Mouse (Mus musculus) heart, postnatal 14 days (tissue): ENCODE results near the gene Klrg2. TPM values are rescaled to one million over a fixed set of nuclear protein-coding genes. Genes with fewer than 3 reads are reported as not detected.

ENCODE experiments used
- DNase-seq, 2 experiments: peaks; one replicate each; pipeline ENCODE4 v3.0.0; 2021 to 2022
- intact Hi-C: fragments of 180-260 bp; cut with DNase I; formaldehyde crosslinking; loops from one replicate; pipeline ENCODE4 v1.15.1; 2025
- total RNA-seq, 2 experiments: library from RNA; stranded (reverse); gene quantifications; 2 replicates each; pipeline ENCODE4 v1.2.3; 2021

The Klrg2 gene
- total RNA-seq, 2 experiments from 2014 or later = 0.24 to 0.32 TPM

DNA sequence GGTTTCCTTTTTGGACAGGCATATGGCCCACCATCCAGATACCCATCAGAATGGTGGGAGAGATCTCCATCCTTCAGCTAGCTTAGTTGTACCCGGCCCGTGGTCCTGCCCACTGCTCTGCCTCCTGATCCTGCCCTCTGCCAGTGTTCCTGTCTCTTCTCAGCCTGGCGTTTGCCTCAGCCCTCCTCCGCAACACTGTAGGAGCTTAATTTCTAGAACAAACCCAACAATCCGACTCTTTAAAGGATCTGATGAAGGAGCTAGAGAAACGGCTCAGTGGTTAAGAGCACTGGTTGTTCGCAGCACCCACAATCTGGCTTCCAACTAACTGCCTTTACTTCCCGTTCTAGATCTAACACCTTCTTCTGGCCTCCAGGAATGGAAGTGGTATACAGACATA, 2.6 kb downstream of the Klrg2 start:
- DNase-seq = no peak
- intact Hi-C loops = no loop called here

- intact Hi-C loops = no loop called here
- no peak for DNase-seq
Measured at GRCm38 (mm10) chr6:38632826-38633225, 4.2 kb downstream of the Klrg2 start.

- intact Hi-C loops = no loop called here
- no peak for DNase-seq
Measured at GRCm38 (mm10) chr6:38629556-38629955, 7.5 kb downstream of the Klrg2 start.

DNA sequence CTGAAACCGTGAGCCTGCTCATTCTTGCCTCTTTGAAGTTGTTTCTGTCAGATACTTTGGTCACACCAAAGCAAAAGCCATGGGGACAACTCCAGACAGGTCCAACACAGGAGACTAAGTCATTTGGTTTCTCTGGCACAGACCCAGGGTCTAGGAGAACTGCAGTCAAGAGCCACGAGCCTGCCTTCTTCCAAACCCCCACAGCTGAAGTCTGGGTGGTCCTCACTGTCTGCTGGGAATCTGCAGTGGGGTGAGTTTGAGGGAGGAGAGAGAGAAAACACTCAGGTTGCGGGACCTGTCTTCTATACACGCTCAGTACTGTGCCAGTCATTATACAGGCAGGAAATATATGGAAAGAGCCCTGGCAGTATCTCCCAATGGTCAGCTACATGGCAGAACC, 9.6 kb downstream of the Klrg2 start:
- DNase-seq = no peak
- intact Hi-C loops = no loop called here

- intact Hi-C loops = no loop called here
- no peak for DNase-seq
Measured at GRCm38 (mm10) chr6:38627081-38627480, 10.0 kb downstream of the Klrg2 start.

- DNase-seq = no peak
- intact Hi-C loops = no loop called here
Measured at GRCm38 (mm10) chr6:38626086-38626485, 11.0 kb downstream of the Klrg2 start.

GRCm38 (mm10) chr6:38624439-38624838, 12.6 kb downstream of the Klrg2 start:
- DNase-seq = peak in 1 of 2 experiments; percentile 36
- intact Hi-C loops = no loop called here

DNA sequence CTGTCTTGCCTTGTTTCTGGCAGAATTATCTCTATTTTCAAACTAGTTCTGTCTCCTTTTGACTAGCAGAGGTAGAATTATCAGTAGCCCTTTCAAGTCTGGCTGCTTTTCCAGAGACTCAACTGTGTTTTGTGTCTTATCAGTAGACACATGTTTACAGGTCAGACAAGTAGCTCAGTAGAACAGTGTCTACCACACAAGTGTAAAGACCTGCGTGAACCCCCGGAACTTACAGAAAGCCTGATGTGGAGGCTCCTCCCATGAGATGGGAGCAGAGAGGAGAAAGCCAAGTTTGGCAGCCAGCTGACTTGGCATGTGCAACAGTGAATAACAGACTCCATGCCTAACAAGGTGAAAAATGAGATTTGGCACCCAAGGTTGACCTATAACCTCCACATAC, 13.6 kb downstream of the Klrg2 start:
- peak in 1 of 2 experiments; percentile 13 for DNase-seq
- intact Hi-C loops = no loop called here

- no peak for DNase-seq
- intact Hi-C loops = no loop called here
Measured at GRCm38 (mm10) chr6:38622406-38622805, 14.6 kb downstream of the Klrg2 start.

- intact Hi-C loops = no loop called here
- no peak for DNase-seq
Measured at GRCm38 (mm10) chr6:38609892-38610291, 27.1 kb downstream of the Klrg2 start.

DNA sequence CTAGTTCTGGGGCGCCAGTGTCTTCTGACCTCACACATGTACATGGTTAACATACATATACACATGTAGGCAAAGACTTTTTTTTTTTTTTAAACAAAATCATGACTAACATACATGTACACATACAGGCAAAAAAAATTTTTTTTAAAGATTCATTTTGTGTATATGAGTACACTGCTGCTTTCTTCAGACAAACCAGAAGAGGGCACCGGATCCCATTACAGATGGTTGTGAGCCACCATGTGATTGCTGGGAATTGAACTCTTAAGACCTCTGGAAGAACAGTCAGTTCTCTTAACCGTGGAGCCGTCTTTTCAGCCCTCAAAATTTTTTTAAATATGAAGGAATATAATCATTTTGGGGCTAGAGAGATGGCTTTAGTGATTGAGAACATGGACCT, 39.6 kb downstream of the Klrg2 start:
- intact Hi-C loops = no loop called here
- DNase-seq = no peak

GRCm38 (mm10) chr6:38581711-38582110, 55.3 kb downstream of the Klrg2 start:
- no peak for DNase-seq
- intact Hi-C loops = no loop called here

DNA sequence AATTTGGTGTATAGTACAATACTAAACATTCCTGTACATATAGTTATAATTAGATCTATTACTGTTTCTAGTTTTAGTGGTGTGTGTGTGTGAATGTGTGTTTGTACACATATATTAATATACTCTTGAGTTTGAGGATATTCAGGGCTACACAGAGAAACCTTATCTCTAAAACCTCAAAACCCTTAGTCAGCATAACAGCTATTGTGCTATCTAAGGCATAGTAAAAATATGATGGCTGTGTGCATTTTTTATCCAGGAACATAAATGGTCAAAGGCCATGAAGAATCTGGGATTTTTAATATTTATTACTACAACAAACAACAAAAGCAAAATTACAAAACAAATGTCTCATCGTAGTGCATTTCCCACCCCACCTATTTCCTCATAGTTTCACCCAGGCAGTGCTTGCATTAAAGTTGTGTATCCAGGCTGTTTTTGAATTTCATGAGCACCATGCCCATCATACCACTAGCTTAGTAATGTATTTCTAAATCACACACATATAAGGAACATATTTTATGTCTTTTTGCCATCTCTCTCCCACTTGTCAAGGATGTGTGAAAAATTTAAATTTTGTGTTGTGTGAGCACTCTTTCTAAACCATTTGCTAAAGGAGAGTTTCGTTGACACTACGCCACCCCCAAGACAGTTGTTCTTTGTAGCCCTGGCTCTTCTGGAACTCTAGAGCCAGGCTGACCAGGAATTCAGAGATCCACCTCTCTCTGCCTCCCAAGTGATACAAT, 56.8 kb downstream of the Klrg2 start:
- intact Hi-C loops = no loop called here
- DNase-seq = no peak

- DNase-seq = no peak
- intact Hi-C loops = no loop called here
Measured at GRCm38 (mm10) chr6:38576096-38576495, 60.9 kb downstream of the Klrg2 start.

Other genes starting within 250 kb of the Klrg2 start
- 10 to 100 TPM; 26.3 to 29.7 TPM for gene Ubn2, start 203.3 kb downstream of the Klrg2 start, total RNA-seq
- gene Fmc1, start 103.7 kb downstream of the Klrg2 start, total RNA-seq = 100 to 1,000 TPM; 221 to 227 TPM
- gene Luc7l2, start 85.9 kb downstream of the Klrg2 start, total RNA-seq = 100 to 1,000 TPM; 113 to 119 TPM
- gene Clec2l, start 25.8 kb upstream of the Klrg2 start, total RNA-seq = 1 to 10 TPM; 1.9 to 2.4 TPM
- gene Tbxas1, start 238.2 kb upstream of the Klrg2 start, total RNA-seq = 1 to 10 TPM; 2.0 to 3.1 TPM
- gene Hipk2, start 238.9 kb upstream of the Klrg2 start, total RNA-seq = 10 to 100 TPM; 88.5 to 88.9 TPM